Comparison of ENCODE assay signal across 20 mouse cellular contexts in genomic region chr16:77877006-77877405, GRCm38 (mm10).
A peak's percentile ranks its signal among the peaks of the same experiment; 100 is the strongest.
DNase-seq lines count a peak whose midpoint lies in the region; ATAC-seq and TF ChIP-seq lines count a peak whose summit lies in the region.
"Had no signal": no experiment of that assay in that cellular context is flagged by ENCODE, and none has a peak within 500 bp of the region (broad histone marks: within the 10 kb centered on the region; RNA-seq: fewer than 3 reads in every experiment).

No protein-coding gene starts in this region.

- no peak for ATAC-seq in heart, embryonic 11.5 days (replicated peaks; ENCODE audit: insufficient number of reproducible peaks, low FRiP score, low TSS enrichment)
- ATAC-seq: forebrain, embryonic 14.5 days; intestine, embryonic 15.5 days had no signal

- H3K4me3 ChIP-seq in heart, embryonic 11.5 days (ENCODE audit: low read depth, low read length), result no peak overlapping the region
- H3K4me3 ChIP-seq in lung, adult 2 months (replicated peaks; ENCODE audit: extremely low read depth, low read depth, low read length), result no peak overlapping the region
- H3K4me3 ChIP-seq: embryonic facial prominence, embryonic 13.5 days; forebrain, embryonic 10.5 days; hindbrain, embryonic 10.5 days; intestine, embryonic 15.5 days had no signal

- no peak overlapping the region for H3K9ac ChIP-seq in heart, embryonic 11.5 days (ENCODE audit: low read depth, low read length)
- H3K9ac ChIP-seq: embryonic facial prominence, embryonic 13.5 days; hindbrain, embryonic 14.5 days; intestine, embryonic 15.5 days had no signal

- TF ChIP-seq CTCF in lung, adult 2 months (IDR thresholded peaks at IDR 0.05; ENCODE audit: insufficient read depth, low read length), result no peak

- H3K9me3 ChIP-seq in heart, embryonic 11.5 days (replicated peaks; ENCODE audit: control insufficient read depth, low read length), result no peaks in the 10 kb centered on the region
- H3K9me3 ChIP-seq: embryonic facial prominence, embryonic 13.5 days; forebrain, embryonic 10.5 days; hindbrain, embryonic 10.5 days; intestine, embryonic 15.5 days had no signal

- no peak overlapping the region for H3K27ac ChIP-seq in heart, embryonic 11.5 days (ENCODE audit: low read depth, low read length)
- H3K27ac ChIP-seq: embryonic facial prominence, embryonic 13.5 days; forebrain, embryonic 10.5 days; hindbrain, embryonic 10.5 days; hindbrain, embryonic 14.5 days; intestine, embryonic 15.5 days had no signal

- no peaks in the 10 kb centered on the region for H3K36me3 ChIP-seq in heart, embryonic 11.5 days (ENCODE audit: control insufficient read depth, insufficient read depth, low read length)
- H3K36me3 ChIP-seq: embryonic facial prominence, embryonic 13.5 days; forebrain, embryonic 10.5 days; hindbrain, embryonic 10.5 days; intestine, embryonic 15.5 days had no signal

- H3K4me2 ChIP-seq in heart, embryonic 11.5 days, result no peak overlapping the region
- H3K4me2 ChIP-seq: embryonic facial prominence, embryonic 13.5 days; hindbrain, embryonic 14.5 days; intestine, embryonic 15.5 days had no signal

- no peaks in the 10 kb centered on the region for H3K27me3 ChIP-seq in heart, embryonic 11.5 days (ENCODE audit: control insufficient read depth, insufficient read depth, low read length)
- H3K27me3 ChIP-seq: embryonic facial prominence, embryonic 13.5 days; intestine, embryonic 15.5 days had no signal

- H3K4me1 ChIP-seq in heart, embryonic 11.5 days (ENCODE audit: control insufficient read depth, insufficient read depth, low read length), result no peaks in the 10 kb centered on the region
- H3K4me1 ChIP-seq in lung, adult 2 months (ENCODE audit: control insufficient read depth, insufficient read depth, low read length), result no peaks in the 10 kb centered on the region
- H3K4me1 ChIP-seq: embryonic facial prominence, embryonic 13.5 days; forebrain, embryonic 10.5 days; hindbrain, embryonic 10.5 days; intestine, embryonic 15.5 days had no signal

- WGBS in heart, embryonic 11.5 days (ENCODE audit: insufficient replicate concordance), result 76% methylated on average over 1 of the region's 1 CpGs
- 66% methylated on average over 1 of the region's 1 CpGs for WGBS in lung, adult 2 months

- no peak for TF ChIP-seq POLR2A in lung, adult 2 months (IDR thresholded peaks at IDR 0.05; ENCODE audit: borderline replicate concordance, extremely low read depth, low read depth, low read length)

- peak; percentile 88 for DNase-seq in heart, adult 11 months
- peak; percentile 24 for DNase-seq in lung, postnatal 25 days (ENCODE audit: low spot score)
- no peak for DNase-seq in lung, adult 2 months
- DNase-seq in fat pad, adult 2 months (ENCODE audit: extremely low read depth, low read depth, low spot score), result peak; percentile 31
- DNase-seq in urinary bladder, adult 2 months (ENCODE audit: low spot score), result no peak
- no peak for DNase-seq in urinary bladder, postnatal 14 days (ENCODE audit: low spot score)
- DNase-seq: adrenal gland, postnatal 25 days; cerebellum, adult 18-20 months; cerebellum, adult 9-11 months; cerebellum, postnatal 36 days; gastrocnemius, postnatal 14 days; heart, postnatal 10 days; kidney, adult 18-20 months had no signal

Comparison
In these comparisons a context has a peak if more than half of its experiments do, and no peak if none do; other contexts are left out.
1. DNase-seq: peak in heart, adult 11 months (single experiment), lung, postnatal 25 days (single experiment) and fat pad, adult 2 months (single experiment); none in lung, adult 2 months (single experiment), urinary bladder, adult 2 months (single experiment) and urinary bladder, postnatal 14 days (single experiment).